Mouse (Mus musculus): ENCODE measurements around the gene Mospd3. TPM values are rescaled to one million over a fixed set of nuclear protein-coding genes. Genes with fewer than 3 reads are reported as not detected.

Gene Mospd3
- polyA plus RNA-seq (2021; fragmentation: Nextera tagmentation) = 13.1 and 31.6 TPM in 2 replicates
- long read RNA-seq, experiment 1, transcript Mospd3-202 (5 exons, 1,318 nt) = major isoform, 14 of 15 reads
- long read RNA-seq, experiment 1, partial matches to known transcripts = 0 of 15 reads
- long read RNA-seq, experiment 1, other reads (novel, unspliced or antisense) = 1 of 15 reads
- long read RNA-seq, experiment 2, transcript Mospd3-202 (5 exons, 1,318 nt) = major isoform, 7 of 7 reads
- long read RNA-seq, experiment 2, partial matches to known transcripts = 0 of 7 reads
- long read RNA-seq, experiment 2, other reads (novel, unspliced or antisense) = 0 of 7 reads

DNA sequence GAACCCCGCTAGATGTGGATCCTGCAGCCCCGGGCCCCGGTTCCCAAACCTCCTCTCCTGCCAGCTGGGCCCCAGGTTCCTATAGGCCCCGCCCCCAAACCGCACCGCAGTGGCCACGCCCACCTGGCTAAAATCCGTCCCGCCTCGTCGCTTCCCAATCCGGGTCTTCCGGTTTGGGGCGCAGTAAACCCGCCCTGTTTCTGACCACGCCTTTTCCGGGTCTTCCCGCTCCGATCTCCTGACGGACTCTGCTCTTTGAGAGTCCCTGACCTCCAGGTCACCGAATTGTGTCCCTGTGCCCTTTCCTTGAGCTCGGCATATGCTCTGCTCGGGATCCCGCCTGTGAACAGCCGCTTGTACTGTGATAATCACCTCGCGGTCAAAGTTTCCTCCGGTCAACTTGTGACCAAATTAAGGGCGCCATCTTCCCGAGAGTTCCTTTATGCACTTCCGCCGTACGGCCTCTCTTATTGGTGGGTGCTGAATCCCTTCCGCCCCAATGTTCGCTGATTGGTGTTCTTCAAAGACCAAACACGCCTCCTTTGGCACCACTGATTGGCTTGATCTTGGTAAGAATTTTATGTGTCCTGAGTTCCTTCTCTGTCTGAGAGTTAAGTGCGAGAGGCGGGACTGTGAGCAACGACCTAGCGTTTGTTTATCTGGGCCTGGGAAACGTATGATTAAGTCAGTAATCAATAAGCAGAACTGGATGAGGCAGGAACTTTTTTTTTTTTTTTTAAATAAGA, at the start of gene Mospd3:
Mospd3 (minus strand) TSS at position 440 of the 746 bp plus-strand sequence.

DNA sequence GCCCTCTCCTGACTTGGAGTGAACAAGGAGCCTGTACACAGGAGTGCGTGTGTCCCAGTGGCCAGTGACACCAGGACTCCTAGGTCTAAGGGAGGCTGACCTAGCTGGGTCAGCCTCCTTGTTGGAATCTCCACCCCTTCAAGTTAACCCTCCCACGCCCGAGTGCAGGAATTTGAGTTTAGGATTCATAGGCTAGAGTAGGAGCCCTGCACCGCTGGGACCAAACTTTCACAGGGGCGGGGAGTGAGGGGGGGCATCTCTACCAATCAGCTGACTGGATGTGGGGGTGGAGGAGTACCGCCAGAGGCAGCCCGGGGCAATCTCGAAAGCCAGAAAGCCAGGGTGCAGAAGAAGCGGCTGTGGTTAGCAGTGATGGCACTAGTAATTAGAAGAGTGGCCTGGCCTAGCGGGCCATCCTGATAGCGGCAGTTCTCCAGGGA, 44.8 kb upstream of the Mospd3 start, which contains the start of gene Irs3:
Irs3 (minus strand) TSS at position 63 of the 440 bp plus-strand sequence.

DNA sequence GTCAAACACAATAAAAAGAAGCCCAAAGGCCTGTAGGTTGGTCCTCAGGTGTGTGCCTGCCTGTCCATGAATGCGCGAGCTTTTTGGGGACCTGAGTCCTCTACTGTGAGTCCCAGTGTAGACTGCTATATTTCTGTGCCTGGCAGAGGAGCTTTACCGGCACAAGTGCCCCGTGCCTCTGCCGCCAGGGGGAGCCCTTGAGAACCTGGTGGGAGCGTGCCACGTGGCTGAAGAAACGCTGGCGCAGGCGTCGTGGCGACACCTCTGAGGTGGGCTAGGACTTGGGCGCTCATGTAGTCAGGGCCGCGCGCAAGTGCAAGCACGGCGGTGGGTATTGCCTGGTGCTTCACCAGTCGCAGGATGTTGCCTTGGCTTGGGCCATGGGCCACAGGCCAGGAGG, 40.2 kb upstream of the Mospd3 start, which contains the start of gene Sap25:
Sap25 (plus strand) TSS at position 281 of the 400 bp plus-strand sequence.

DNA sequence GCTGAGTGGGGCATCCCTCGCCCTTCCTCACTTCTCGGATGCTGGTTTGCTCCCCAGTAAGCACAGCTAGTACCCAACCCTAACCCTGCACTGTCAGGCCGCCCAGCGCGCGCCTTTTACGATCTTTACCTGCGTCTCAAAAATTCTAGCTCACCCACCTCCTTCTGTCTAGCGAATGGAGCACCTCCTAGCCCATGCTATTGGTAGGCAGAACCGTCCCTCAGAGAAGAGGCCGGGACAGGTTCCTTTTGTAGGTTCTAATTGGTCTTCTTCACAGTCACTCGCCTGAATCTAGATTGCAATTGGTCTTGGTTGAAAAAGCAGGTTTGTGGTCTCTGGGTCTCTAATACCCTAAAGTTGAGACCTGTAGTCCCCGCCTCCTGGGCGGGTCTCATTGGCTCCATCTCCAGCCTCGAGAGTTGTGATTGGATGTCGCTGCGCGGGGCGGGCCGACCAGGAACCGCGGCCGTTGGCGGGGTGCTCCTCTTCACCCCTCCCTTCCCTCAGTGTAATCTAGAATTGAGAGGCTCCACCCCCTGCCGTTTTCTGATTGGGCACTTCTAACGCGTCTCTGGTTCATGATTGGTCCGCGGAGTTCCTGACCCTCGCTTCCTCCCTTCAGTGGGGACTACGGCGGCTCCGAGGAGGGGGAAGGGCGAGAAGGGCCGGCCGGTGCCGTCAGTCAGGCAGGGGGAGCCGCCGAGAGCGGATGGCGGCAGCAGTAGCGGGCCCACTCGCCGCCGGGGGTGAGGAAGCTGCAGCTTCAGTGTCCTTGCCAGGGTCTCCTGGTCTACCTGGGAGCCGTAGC, 27.8 kb upstream of the Mospd3 start, which contains the start of the genes Fbxo24, Lrch4 and Gm20605:
Fbxo24 (minus strand) TSS at position 505 of the 808 bp plus-strand sequence.
Lrch4 (plus strand) TSS at position 624 of the 808 bp plus-strand sequence.
Gm20605 (plus strand) TSS at position 678 of the 808 bp plus-strand sequence.

DNA sequence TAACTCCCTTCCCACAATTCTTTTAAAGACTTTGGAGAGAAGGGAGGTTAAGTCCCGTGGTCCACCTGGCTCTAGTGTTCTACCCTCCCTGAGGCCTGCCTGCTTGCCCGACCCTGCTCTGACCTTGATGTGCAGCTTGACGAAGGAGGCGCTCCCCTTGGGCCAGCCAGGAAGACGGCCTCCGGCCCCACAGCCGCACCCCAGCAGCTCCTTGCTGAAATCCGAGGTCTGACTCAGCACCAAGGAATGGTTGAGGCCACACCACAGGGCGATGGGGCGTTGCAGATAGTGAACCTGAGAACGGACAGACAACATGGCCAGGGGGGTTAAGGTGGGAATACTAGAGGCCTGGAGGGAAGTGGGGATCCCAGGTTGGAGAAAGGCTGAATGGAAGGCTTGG, 12.7 kb upstream of the Mospd3 start, which contains the start of gene Pcolce:
Pcolce (minus strand) TSS at position 235 of the 400 bp plus-strand sequence.

DNA sequence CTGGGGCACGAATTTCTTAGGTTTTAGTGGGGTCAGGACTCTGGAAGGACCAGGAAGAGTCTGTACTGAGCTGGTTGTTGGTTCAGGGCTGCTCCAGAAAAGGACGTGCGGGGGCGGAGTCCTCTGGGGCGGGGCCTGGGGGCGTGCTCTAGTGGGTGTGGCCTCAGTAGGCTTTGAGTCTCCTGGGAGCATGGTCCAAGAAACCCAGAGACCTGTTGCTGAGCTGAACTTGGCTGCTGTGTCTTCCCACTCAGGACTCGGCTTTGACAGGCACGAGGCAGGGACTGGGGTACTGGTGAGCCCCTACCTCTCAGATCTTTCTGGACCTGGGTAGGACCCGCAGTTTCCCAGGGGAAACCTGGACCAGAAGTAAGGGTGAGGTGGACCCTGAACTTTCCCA, 31.2 kb downstream of the Mospd3 start, which contains the start of gene Tfr2:
Tfr2 (plus strand) TSS at position 176 of the 400 bp plus-strand sequence.

DNA sequence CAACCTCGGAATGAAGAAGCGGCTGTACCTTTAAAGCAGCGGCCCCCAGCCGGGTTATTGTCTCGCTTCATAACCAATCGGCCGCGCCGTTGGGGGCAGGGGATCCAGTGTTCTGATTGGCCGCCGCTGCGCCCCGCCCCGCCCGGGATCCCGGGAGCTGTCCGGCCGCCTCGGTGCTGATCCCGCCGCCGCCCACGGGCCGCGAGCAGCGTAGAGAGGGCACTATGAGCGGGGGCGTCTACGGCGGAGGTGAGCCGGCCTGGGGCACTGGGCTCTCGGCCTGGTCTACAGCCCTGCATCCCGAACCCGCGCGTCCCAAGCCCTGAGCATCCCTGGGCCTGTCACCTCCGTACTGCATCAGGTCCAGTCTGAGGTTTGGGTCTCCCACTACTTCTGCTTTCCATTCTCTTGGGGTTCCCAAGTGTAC, 47.4 kb downstream of the Mospd3 start, which contains the start of gene Actl6b:
Actl6b (plus strand) TSS at position 107 of the 427 bp plus-strand sequence.

Other genes starting within 250 kb of the Mospd3 start
- 0.01 and 0.07 TPM in 2 replicates for gene Zan, start 124.0 kb downstream of the Mospd3 start, polyA plus RNA-seq (2021; fragmentation: Nextera tagmentation)
- 77.7 and 88.9 TPM in 2 replicates for gene Pop7, start 98.5 kb downstream of the Mospd3 start, polyA plus RNA-seq (2021; fragmentation: Nextera tagmentation)
- gene Gigyf1, start 82.5 kb downstream of the Mospd3 start, polyA plus RNA-seq (2021; fragmentation: Nextera tagmentation) = 2.3 and 4.6 TPM in 2 replicates
- not detected in 2 replicates for gene Epo, start 67.8 kb downstream of the Mospd3 start, polyA plus RNA-seq (2021; fragmentation: Nextera tagmentation)
- gene Gnb2, start 67.5 kb downstream of the Mospd3 start, polyA plus RNA-seq (2021; fragmentation: Nextera tagmentation) = 115 and 202 TPM in 2 replicates
- gene Actl6b, start 47.5 kb downstream of the Mospd3 start, polyA plus RNA-seq (2021; fragmentation: Nextera tagmentation) = 83.0 and 162 TPM in 2 replicates
- gene Tfr2, start 31.2 kb downstream of the Mospd3 start, polyA plus RNA-seq (2021; fragmentation: Nextera tagmentation) = 4.2 and 6.1 TPM in 2 replicates
- gene Pcolce, start 12.7 kb upstream of the Mospd3 start, polyA plus RNA-seq (2021; fragmentation: Nextera tagmentation) = 11.7 and 16.6 TPM in 2 replicates
- not detected in 2 replicates for gene Fbxo24, start 27.9 kb upstream of the Mospd3 start, polyA plus RNA-seq (2021; fragmentation: Nextera tagmentation)
- 2.1 and 7.4 TPM in 2 replicates for gene Lrch4, start 28.1 kb upstream of the Mospd3 start, polyA plus RNA-seq (2021; fragmentation: Nextera tagmentation)
- gene Gm20605, start 28.1 kb upstream of the Mospd3 start, polyA plus RNA-seq (2021; fragmentation: Nextera tagmentation) = 0.30 and 0.32 TPM in 2 replicates
- 0.50 and 0.69 TPM in 2 replicates for gene Sap25, start 40.3 kb upstream of the Mospd3 start, polyA plus RNA-seq (2021; fragmentation: Nextera tagmentation)
- 0.14 and 0.16 TPM in 2 replicates for gene Irs3, start 44.7 kb upstream of the Mospd3 start, polyA plus RNA-seq (2021; fragmentation: Nextera tagmentation)
- gene Agfg2, start 83.7 kb upstream of the Mospd3 start, polyA plus RNA-seq (2021; fragmentation: Nextera tagmentation) = 14.9 and 22.9 TPM in 2 replicates
- 1.3 and 12.1 TPM in 2 replicates for gene Nyap1, start 140.5 kb upstream of the Mospd3 start, polyA plus RNA-seq (2021; fragmentation: Nextera tagmentation)
- 379 and 574 TPM in 2 replicates for gene Tsc22d4, start 144.7 kb upstream of the Mospd3 start, polyA plus RNA-seq (2021; fragmentation: Nextera tagmentation)
- gene Ppp1r35, start 177.8 kb upstream of the Mospd3 start, polyA plus RNA-seq (2021; fragmentation: Nextera tagmentation) = 21.3 and 41.2 TPM in 2 replicates
- 9.1 and 11.8 TPM in 2 replicates for gene Mepce, start 186.6 kb upstream of the Mospd3 start, polyA plus RNA-seq (2021; fragmentation: Nextera tagmentation)
- gene Zcwpw1, start 186.7 kb upstream of the Mospd3 start, polyA plus RNA-seq (2021; fragmentation: Nextera tagmentation) = 3.6 and 4.2 TPM in 2 replicates
- 0.89 and 1.3 TPM in 2 replicates for gene Pilra, start 235.2 kb upstream of the Mospd3 start, polyA plus RNA-seq (2021; fragmentation: Nextera tagmentation)